Mouse (Mus musculus): ENCODE data around the gene Sdhaf2. TPM values are rescaled to one million over a fixed set of nuclear protein-coding genes. Genes with fewer than 3 reads are reported as not detected.
A peak's percentile ranks its signal among the peaks of the same experiment; 100 is the strongest.
"Not testable (repeated sequence)": the region's sequence is repeated elsewhere in the genome, so short reads cannot be mapped to it uniquely, and the experiment has no call there.

Sdhaf2 gene
- 49.9 and 55.7 TPM in 2 replicates for total RNA-seq (2021)
- long read RNA-seq, experiment 1, transcript Sdhaf2-203 (4 exons, 997 nt) = minor isoform, 5 of 58 reads
- long read RNA-seq, experiment 1, transcript Sdhaf2-201 (4 exons, 2,981 nt) = major isoform, 41 of 58 reads
- long read RNA-seq, experiment 1, partial matches to known transcripts = 2 of 58 reads
- long read RNA-seq, experiment 1, other reads (novel, unspliced or antisense) = 7 of 58 reads
- long read RNA-seq, experiment 2, transcript Sdhaf2-201 (4 exons, 2,981 nt) = major isoform, 39 of 51 reads
- long read RNA-seq, experiment 2, transcript Sdhaf2-203 (4 exons, 997 nt) = minor isoform, 5 of 51 reads
- long read RNA-seq, experiment 2, partial matches to known transcripts = 1 of 51 reads
- long read RNA-seq, experiment 2, other reads (novel, unspliced or antisense) = 4 of 51 reads

DNA sequence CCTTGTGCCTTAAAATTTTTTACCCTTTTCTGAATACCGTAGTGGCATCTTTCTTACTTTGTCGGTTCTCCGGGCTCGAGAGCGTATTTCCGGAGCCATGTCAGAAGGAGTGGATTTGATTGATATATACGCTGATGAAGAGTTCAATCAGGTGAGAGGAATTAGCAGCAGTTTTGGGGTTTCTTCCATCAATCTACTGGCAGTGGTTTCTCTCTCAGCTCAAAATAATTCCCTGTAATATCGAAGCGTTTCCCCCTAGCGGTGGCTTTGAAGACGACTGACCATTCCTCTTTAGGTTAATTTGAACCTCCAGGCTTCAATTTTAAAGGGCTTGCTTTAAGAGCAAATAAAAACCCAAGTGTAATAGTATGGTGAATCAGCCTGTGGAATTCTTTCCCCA is at the start of gene Sdhaf2:
Gene Sdhaf2 (minus strand): TSS at position 233 of the 400 bp plus-strand sequence.
- peak; percentile 55 for DNase-seq

DNA sequence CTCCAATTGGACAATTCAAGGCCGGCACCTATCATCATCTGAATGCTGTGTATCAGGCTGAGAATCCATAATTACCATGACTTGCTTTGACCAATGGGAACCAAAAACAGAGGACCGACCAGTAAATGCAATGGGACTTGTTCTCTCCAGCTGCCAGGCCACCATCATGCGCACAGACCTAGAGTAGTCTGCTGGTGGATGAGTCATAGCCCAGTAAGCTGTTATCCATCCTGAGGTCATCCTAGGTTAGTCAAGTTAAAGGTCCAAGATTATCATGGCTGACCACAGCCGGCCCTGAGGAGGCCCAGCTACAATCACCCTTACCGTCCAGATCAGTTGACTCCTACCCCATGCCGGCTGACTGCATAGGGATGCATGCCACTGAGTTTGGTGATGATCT is 43.7 kb upstream of the Sdhaf2 start:
- no peak for DNase-seq

DNA sequence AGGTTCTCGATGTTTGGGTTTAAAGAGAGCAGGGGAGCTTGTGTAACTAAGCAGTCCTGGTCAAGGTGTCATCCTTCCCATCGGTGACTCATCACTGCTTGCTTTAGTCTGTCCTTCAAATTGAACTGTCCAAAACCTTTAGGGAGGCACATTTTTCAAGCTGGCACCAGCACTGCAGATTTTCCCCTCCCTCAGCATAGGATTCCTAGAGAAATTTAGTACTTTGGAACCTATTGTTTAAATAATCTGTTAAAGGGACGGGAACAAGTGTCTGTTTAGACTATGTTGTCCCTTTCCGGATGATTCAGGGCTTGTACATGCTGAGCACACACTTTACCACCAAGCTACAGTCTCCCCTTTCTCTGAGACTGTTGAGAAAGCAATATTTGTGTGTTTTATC is 39.3 kb upstream of the Sdhaf2 start:
- DNase-seq = no peak

DNA sequence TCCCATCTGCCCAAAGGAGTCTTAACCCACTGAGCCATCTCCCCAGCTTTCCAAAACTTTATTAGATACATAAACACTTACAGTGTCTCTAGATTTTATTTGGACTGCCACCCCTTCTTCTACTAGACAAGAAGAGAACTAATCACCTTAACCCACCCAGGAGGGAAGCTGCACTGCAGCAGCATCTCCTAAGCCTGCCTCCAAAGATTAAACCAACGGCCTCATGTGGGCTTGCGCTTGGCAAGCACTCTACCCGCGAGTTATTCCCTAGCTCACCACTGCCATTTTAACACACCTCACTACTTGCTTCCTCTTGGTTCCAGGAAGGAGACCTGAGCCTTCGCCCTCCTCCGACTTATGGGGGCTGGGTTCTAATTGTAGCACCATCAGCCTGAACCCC is 38.3 kb upstream of the Sdhaf2 start:
- DNase-seq = no peak

GRCm38 (mm10) chr19:10562351-10562750 is 36.4 kb upstream of the Sdhaf2 start:
- no peak for DNase-seq

GRCm38 (mm10) chr19:10561558-10562314 is 35.8 kb upstream of the Sdhaf2 start:
- peak; percentile 54 for DNase-seq

DNA sequence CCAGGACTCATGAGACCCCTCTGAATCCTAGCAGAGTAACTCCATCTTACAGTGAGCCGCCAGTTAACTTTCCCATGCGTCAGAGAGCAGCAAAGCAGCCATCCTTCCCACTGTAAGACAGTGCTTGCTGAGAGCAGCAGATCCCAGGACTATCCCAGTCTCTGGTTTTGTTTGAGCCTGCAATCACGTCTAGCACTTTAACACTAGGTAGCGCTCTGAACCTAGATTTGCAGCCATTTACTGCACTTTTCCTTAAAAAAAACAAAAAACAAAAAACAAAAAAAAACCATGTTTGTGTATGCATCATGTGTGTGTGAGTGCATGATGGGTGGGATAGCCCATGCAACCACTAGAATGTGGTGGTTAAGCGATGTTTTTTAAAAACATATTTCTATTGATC is 34.2 kb upstream of the Sdhaf2 start:
- peak; percentile 33 for DNase-seq

DNA sequence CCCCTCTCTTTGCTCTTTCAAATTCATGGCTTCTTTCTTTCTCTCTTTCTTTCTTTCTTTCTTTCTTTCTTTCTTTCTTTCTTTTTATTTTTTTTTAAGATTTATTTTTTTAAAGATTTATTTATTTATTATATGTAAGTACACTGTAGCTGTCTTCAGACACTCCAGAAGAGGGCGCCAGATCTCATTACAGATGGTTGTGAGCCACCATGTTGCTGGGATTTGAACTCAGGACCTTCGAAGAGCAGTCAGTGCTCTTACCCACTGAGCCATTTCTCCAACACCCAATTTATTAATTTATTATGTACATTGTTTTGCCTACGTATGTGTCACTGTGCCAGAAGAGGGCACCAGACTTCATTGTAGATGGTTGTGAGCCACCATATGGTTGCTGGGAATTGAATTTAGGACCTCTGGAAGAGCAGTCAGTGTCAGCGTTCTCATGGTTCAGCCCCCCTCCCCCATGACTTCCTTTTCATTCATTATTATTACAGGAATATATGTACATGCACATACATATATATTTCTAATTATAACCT is 32.0 kb upstream of the Sdhaf2 start:
- not testable (repeated sequence) for DNase-seq

- no peak for DNase-seq
These were observed 31.5 kb upstream of the Sdhaf2 start for GRCm38 (mm10) chr19:10557430-10557829.

DNA sequence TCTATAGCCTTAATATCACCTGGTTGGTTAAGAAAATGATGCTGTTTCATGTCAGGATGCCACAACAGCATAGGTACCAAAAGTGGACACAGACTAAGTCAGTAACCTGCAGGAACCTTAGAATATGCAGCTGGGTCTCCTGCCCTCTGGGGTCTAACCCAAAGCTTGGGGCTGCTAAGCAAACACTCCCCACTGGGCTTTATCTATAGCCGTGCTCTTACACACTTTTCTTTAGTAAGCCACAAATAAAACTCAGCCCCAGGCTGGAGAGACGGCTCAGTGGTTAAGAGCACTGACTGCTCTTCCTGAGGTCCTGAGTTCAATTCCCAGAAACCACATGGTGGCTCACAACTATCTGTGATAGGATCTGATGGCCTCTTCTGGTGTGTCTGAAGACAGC is 31.1 kb upstream of the Sdhaf2 start:
- DNase-seq = no peak

- DNase-seq = peak; percentile 92
These were observed 29.9 kb upstream of the Sdhaf2 start, which contains the start of gene Tmem216 for GRCm38 (mm10) chr19:10555624-10556510. Gene Tmem216 (minus strand): TSS chr19:10556238.

- no peak for DNase-seq
These were observed 13.5 kb upstream of the Sdhaf2 start for GRCm38 (mm10) chr19:10539454-10539853.

DNA sequence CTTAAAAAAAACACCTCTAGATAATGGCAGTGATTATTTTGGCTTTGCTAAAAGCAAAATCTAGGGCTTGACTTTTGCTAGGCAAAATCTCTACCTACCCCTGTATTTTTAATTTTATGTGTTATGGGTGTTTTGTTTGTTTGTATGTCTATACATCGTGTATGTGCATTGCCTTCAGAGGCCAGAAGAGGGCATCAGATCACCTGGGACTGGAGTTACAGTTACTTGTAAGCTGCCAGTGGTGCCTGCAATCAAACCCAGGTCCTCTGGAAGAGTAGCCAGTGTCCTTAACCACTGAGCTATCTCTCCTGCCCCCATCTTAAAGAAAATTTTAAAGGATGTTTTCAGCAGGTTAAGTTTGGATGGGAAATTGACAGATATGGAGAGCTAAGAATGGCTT is 4.1 kb upstream of the Sdhaf2 start:
- no peak for DNase-seq

- DNase-seq = peak; percentile 95
These were observed 638 bp downstream of the Sdhaf2 start, which contains the start of gene Cpsf7 for GRCm38 (mm10) chr19:10525106-10525901. Gene Cpsf7 (plus strand): TSS chr19:10525266.

DNA sequence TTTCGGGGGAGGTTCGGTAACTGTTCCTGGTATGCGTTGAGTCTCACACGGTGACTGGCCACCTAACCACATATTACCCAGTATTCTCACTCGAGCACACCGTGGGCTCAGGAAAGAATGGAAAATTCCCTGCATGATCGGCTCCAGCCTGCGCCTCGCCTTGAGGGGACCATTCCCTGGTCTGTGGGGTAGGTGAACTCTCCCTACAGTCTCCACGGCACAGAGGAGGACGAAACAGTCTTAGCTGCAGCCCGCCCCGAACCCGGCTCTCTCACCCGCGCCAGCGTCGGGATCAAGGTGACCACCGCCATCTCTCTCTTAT is 1.2 kb downstream of the Sdhaf2 start:
- no peak for DNase-seq

DNA sequence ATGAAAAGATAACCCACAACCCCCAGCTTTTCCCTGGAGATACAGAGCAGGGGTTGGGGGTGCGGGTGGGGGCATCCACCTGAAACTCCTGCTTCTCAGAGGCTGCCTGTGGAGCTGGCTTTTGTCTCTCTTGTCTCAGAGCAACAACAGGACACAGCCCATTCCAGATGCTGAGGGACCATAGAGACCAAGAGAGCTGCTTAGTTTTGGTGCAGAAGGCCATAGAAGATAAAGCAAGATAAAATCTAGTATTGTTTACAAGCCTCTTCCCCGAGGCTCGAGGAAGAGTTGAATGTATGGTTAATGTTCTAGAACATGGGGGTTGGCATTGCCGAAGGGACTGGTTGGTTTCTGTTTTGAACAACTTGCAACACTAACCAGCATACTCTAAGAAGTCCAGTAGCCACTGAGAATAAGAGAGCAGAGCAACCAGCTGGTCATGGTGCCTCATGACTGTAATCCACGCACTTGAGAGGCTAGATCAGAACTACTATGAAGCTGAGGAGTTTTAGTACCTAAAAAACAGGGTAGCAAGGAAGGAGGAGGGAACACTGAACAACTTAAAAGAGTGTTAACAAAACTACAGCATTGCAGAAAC is 2.4 kb downstream of the Sdhaf2 start:
- DNase-seq = no peak

- DNase-seq = no peak
These were observed 4.0 kb downstream of the Sdhaf2 start for GRCm38 (mm10) chr19:10521926-10522325.

DNA sequence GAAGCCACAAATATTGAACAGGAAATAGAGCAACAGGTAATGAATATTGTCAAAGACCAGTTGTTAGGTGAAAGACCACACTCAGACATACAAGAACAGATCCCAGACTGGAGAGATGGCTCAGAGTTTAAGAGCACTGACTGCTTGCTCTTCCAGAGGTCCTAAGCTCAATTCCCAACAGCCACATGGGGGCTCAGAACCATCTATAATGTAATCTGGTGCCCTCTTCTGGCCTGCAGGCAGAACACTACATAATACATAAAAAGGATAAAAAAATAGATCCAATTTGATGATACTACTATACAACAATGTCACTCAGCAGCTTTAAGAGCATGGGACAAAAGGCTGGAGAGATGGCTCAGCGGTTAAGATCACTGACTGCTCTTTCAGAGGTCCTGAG is 5.6 kb downstream of the Sdhaf2 start:
- peak; percentile 31 for DNase-seq

DNA sequence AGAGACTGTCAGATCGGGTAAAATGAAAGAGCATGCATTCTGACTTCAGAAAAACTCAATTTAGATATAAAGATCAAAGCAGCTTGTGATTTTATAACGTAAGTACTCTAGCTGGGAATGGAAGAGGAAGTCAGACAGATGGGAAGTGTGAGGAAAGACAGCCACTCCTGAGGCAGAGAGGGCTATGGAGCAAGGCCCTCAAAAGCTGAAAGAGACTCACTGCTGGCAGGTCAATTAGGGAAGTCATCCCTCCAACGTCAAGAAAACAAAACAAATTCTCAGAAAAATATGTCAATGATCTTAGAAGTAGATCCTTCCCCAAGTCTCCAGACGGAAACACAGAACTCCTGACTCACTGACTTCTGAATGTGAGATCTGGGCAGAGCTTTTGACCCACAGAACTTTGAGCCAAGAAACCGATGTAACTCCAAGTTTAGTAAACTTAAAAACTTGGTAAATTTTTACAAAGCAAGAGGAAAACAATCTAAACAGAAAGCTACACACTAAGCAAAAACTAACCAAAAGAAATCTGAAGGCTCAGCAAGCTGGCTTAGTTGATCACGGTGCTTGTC is 15.1 kb downstream of the Sdhaf2 start:
- DNase-seq = no peak

GRCm38 (mm10) chr19:10502571-10502970 is 23.4 kb downstream of the Sdhaf2 start:
- DNase-seq = peak; percentile 74

DNA sequence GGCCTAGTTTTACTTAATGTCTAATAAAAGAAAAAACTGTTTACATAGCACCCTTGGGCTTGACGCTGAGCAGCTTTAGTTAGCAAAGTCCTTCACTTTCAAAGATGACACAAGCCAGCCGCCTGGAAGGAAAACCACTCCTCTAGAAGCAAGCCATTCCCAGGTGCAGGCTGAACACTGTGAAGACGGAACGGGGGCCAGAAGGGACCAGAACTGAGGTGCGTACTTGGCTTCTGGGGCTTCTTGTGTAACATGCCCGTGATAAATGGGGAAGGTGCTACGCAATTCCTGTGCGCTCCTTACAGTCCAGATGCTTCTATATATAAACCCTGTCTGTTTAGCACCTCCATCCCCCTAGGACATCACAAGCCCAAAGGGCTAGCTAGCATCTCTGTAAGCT is 25.4 kb downstream of the Sdhaf2 start:
- no peak for DNase-seq
